Mouse (Mus musculus): ENCODE measurements around the gene Prmt6. TPM values are rescaled to one million over a fixed set of nuclear protein-coding genes. Genes with fewer than 3 reads are reported as not detected.

Gene Prmt6
- polyA plus RNA-seq, 1 experiment: 8.4 TPM

DNA sequence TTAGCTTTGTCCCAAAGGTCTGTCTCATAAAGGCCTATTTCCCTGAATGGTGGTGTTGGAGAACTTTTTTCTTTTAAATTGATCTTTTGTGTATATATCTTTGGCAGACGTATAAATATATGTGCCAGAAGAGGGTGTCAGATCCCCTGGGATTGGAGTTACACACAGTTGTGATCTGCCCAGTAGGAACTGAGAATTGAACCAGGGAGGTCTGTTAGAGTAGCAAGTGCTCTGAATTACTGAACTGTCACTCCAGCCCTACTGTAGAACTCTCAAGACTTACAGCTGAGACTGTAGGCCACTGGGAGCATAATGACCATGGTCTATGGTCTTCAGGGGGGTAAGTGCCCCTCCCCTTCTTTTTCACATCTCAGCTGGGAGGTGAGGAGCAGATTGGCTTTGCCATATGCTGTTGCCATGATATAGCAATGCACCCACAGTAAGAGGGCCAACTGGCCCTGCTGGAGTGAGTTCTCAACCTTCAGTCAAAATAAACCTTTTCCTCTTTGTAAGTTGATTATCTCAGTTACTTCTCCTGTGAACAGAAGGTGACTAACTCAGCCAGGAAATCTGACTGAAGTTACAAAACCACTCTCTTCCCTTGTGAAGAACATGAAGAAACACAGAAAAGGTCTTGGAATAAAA is 13.9 kb downstream of the Prmt6 start:
- DNase-seq (ENCODE audit: low read depth in 1 of 2, low spot score in 2 of 2): no peak
- no peak overlapping the region for H3K27ac ChIP-seq (ENCODE audit: insufficient read depth, low read length)
- TF ChIP-seq POLR2A (IDR thresholded peaks at IDR 0.05; ENCODE audit: low read depth, low read length) (no peak), CTCF (IDR thresholded peaks at IDR 0.05; ENCODE audit: extremely low read depth, insufficient read depth, insufficient read length, insufficient replicate concordance) (no peak)
- no peak overlapping the region for H3K4me3 ChIP-seq (ENCODE audit: extremely low read depth, insufficient read depth, insufficient read length)
- 81% methylated on average over 1 of the region's 1 CpGs for WGBS
- no peaks in the 10 kb centered on the region for H3K36me3 ChIP-seq (ENCODE audit: control insufficient read depth, insufficient read depth, low read length)
- H3K4me1 ChIP-seq (ENCODE audit: control insufficient read depth, insufficient read depth, insufficient read length): no peaks in the 10 kb centered on the region; the same call in 1 of the 2 replicates
- no peaks in the 10 kb centered on the region for H3K27me3 ChIP-seq (ENCODE audit: control insufficient read depth, insufficient read depth, low read length)

Other genes with a start within 250 kb of the Prmt6 start
- gene Ntng1, start 107.0 kb downstream of the Prmt6 start, polyA plus RNA-seq (2012; rRNA removed): 0.02 and 0.05 TPM in 2 replicates

Measured in spleen, adult 2 months (tissue).